Mouse (Mus musculus) testis, adult 2 months (tissue): Measurements from ENCODE around the gene Ccdc97.

ENCODE experiments used
- CTCF ChIP-seq: fragments of 200-500 bp; IDR thresholded peaks from 2 replicates; pipeline ENCODE4 v1.5.1; 2012; ENCODE audit warnings: low read depth, mild to moderate bottlenecking, inconsistent platforms, low read length, moderate library complexity; ENCODE audit not compliant: control insufficient read depth, insufficient read depth, insufficient replicate concordance
- POLR2A ChIP-seq: fragments of 200-500 bp; IDR thresholded peaks from 2 replicates; pipeline ENCODE4 v1.6.1; 2012; ENCODE audit warnings: low read depth, mild to moderate bottlenecking, inconsistent platforms, low read length, moderate library complexity; ENCODE audit not compliant: control insufficient read depth

GRCm38 (mm10) chr7:25674297-25674696, 44.6 kb downstream of the Ccdc97 start:
- no peak for TF ChIP-seq CTCF
- TF ChIP-seq POLR2A = peak; percentile 24; the same call in 1 of the 2 replicates
